Mouse (Mus musculus) embryonic facial prominence, embryonic 10.5 days (tissue): ENCODE data around the gene Adam15. TPM values are rescaled to one million over a fixed set of nuclear protein-coding genes. Genes with fewer than 3 reads are reported as not detected.

ENCODE experiments used
- DNase-seq: peaks from one replicate; pipeline ENCODE4 v3.0.0-alpha.2; 2017; ENCODE audit warnings: low spot score
- H3K27ac ChIP-seq: fragments of 300-500 bp; sonication (generic); replicated peaks from 2 replicates; pipeline ENCODE4 v1.5.1; 2016; ENCODE audit warnings: mild to moderate bottlenecking
- H3K27me3 ChIP-seq: fragments of 300-500 bp; sonication (generic); replicated peaks from 2 replicates; pipeline ENCODE4 v1.6.1; 2016; ENCODE audit warnings: low read depth, mild to moderate bottlenecking; ENCODE audit not compliant: poor library complexity, severe bottlenecking
- H3K36me3 ChIP-seq: fragments of 300-500 bp; sonication (generic); replicated peaks from 2 replicates; pipeline ENCODE4 v1.6.1; 2016; ENCODE audit warnings: mild to moderate bottlenecking, moderate library complexity
- H3K4me1 ChIP-seq: fragments of 300-500 bp; sonication (generic); 2 replicates; pipeline ENCODE4 v1.6.1; 2016
- H3K4me3 ChIP-seq: fragments of 300-500 bp; sonication (generic); 2 replicates; pipeline ENCODE4 v1.5.1; 2016; ENCODE audit warnings: mild to moderate bottlenecking, moderate library complexity
- H3K9me3 ChIP-seq: fragments of 300-500 bp; sonication (generic); 2 replicates; pipeline ENCODE4 v1.6.1; 2016; ENCODE audit warnings: mild to moderate bottlenecking
- WGBS: fragments of 180-500 bp; shearing (Covaris S2); methylation state at CpG from one replicate; pipeline ENCODE4 v1.1.7; 2016; 5-methylcytosine and 5-hydroxymethylcytosine counted together
- polyA plus RNA-seq: library from polyadenylated mRNA; unstranded; fragments of >200 nt; fragmentation: Nextera tagmentation; extraction: Ambion mirVana; gene quantifications from 2 replicates; pipeline ENCODE4 v1.2.1, GENCODE M21; 2016

Gene Adam15
- polyA plus RNA-seq, 1 experiment from 2014 or later, result 34.2 TPM

- H3K27me3 ChIP-seq, result 0 out of 2 replicates have a peak, but pooled peaks cover 15% of the 10 kb centered on the region
- no peak within 1 kb of the TSS for H3K27ac ChIP-seq
- H3K36me3 ChIP-seq, result no peaks in the 10 kb centered on the region
- H3K4me1 ChIP-seq, result peaks cover 5% of the 10 kb centered on the region; the same call in 1 of the 2 replicates
- no peak for DNase-seq
- no peaks in the 10 kb centered on the region for H3K9me3 ChIP-seq
- H3K4me3 ChIP-seq, result no peak within 1 kb of the TSS
- WGBS, result 86% methylated on average over 7 of the region's 7 CpGs
These were observed 11.9 kb upstream of the Adam15 start, which contains the start of gene Dcst2 for GRCm38 (mm10) chr3:89361675-89362074. Gene Dcst2, plus strand, starts transcription at chr3:89361975.

GRCm38 (mm10) chr3:89360237-89360636 lies 10.4 kb upstream of the Adam15 start:
- no peaks in the 10 kb centered on the region for H3K36me3 ChIP-seq
- no peaks in the 10 kb centered on the region for H3K9me3 ChIP-seq
- H3K27me3 ChIP-seq, result peaks cover 14% of the 10 kb centered on the region; the same call in 1 of the 2 replicates
- no peak for DNase-seq
- 78% methylated on average over 3 of the region's 3 CpGs for WGBS
- no peak overlapping the region for H3K4me3 ChIP-seq
- no peak overlapping the region for H3K27ac ChIP-seq
- peaks cover 2% of the 10 kb centered on the region; the same call in 1 of the 2 replicates for H3K4me1 ChIP-seq

DNA sequence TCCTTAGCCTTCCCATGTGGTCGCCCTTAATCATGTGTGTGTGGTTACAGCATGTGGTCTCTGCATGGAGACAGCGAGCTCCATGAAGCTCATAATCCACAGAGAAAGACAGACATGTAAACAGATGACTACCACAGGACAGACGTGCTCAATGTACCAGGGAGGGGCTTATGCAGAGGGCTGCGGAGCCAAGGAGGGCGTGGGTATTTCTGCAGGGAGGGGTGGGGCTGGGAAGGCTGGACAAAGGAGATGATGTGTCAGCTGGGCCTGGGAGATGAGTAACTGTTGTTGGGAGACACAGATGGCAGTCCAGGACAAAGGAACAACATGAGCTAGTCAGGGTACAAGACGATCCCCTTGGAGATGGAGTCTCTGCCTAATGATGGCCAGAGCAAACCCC lies 9.8 kb upstream of the Adam15 start:
- H3K27me3 ChIP-seq, result peaks cover 13% of the 10 kb centered on the region; the same call in 1 of the 2 replicates
- WGBS, result 76% methylated on average over 6 of the region's 6 CpGs
- no peak overlapping the region for H3K4me3 ChIP-seq
- H3K27ac ChIP-seq, result no peak overlapping the region
- no peaks in the 10 kb centered on the region for H3K36me3 ChIP-seq
- DNase-seq, result no peak
- H3K4me1 ChIP-seq, result peaks cover 6% of the 10 kb centered on the region
- H3K9me3 ChIP-seq, result no peaks in the 10 kb centered on the region

- Histone ChIP-seq H3K27ac (no peak overlapping the region), H3K27me3 (peaks cover 44% of the 10 kb centered on the region), H3K9me3 (no peaks in the 10 kb centered on the region), H3K36me3 (no peaks in the 10 kb centered on the region), H3K4me3 (no peak overlapping the region), H3K4me1 (peaks cover 20% of the 10 kb centered on the region)
- 73% methylated on average over 9 of the region's 9 CpGs for WGBS
- DNase-seq, result no peak
These were observed 6.2 kb upstream of the Adam15 start for GRCm38 (mm10) chr3:89356029-89356428.

DNA sequence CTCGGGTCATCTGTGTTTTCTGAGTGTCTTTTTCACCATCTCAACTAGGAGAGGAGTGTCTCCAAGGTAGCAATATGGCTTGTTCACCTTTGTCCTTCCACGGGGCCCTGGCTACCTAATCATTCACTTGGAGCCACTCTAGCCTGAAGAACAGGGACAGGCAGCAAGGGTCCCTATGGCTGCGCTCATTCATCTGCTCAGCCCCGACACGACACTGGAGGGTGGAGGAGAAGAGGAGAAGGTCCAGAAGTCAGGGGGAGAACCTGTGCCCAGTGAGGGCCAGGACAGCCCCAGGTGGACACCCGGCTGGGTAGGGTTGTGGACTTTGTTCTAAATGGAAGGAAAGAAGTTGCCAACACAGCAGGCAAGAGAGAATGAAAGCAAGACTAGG lies 5.7 kb upstream of the Adam15 start:
- peaks cover 50% of the 10 kb centered on the region for H3K27me3 ChIP-seq
- DNase-seq, result no peak
- peaks cover 23% of the 10 kb centered on the region for H3K4me1 ChIP-seq
- WGBS, result 85% methylated on average over 6 of the region's 6 CpGs
- no peaks in the 10 kb centered on the region for H3K9me3 ChIP-seq
- H3K4me3 ChIP-seq, result no peak overlapping the region
- no peak overlapping the region for H3K27ac ChIP-seq
- H3K36me3 ChIP-seq, result no peaks in the 10 kb centered on the region

DNA sequence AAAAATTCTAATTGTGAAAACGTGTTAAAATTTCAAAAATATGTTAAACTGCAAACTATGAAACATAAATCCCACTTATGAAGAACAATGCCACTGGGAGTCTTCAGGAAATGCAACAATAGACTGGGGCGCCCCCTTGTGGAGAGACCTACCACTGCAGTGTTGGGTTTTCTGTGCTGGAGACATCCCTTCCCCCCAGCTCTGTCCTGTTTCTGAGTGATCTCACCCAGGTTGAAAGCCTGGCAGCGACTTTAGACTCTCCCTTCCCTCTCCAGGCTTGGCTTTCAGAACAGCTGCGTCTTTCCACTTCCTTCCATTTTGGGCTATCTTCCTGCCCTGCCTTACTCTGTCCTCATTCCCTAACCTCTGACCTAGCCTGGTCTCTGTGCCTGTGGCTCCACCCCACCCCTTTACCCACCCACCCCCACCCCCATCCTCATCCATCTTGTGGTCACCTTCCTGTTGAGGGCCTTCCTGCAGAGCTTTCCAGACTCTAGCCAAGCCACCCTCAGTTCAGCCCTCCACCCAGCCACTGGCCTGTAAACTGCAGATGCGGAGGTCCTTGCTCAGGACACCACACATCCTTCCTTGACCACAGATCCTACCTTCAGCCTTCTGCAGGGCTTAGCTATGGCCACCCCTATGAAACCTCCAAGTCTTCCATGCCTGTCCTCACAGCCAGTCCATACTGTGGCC lies 5.2 kb upstream of the Adam15 start:
- DNase-seq, result peak; percentile 87
- Histone ChIP-seq H3K9me3 (no peaks in the 10 kb centered on the region), H3K36me3 (no peaks in the 10 kb centered on the region), H3K4me3 (no peak overlapping the region), H3K4me1 (peaks cover 28% of the 10 kb centered on the region), H3K27ac (no peak overlapping the region), H3K27me3 (peaks cover 55% of the 10 kb centered on the region)
- 18% methylated on average over 5 of the region's 5 CpGs for WGBS

DNA sequence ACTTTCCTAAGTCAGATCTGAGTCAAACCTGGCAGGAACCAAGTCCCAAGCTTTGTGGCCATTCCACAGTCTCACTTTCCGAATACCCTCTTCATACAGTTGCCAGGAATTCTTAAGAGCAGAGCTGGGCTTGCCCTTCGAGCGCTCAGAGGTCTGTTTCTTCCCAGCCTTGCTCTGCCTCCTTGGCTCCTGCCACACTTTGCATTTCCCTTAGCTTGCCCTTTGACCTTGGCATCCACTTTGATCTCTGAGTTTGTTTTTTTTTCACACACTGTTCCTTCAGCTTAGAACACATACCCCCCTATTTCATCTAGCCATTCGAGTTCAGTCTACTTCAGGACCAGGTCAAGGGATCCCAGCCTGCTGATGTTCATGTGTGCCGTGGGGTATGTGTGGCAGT lies 1.5 kb upstream of the Adam15 start:
- 46% methylated on average over 5 of the region's 5 CpGs for WGBS
- peaks cover 8% of the 10 kb centered on the region for H3K36me3 ChIP-seq
- no peak for DNase-seq
- H3K27ac ChIP-seq, result no peak overlapping the region
- H3K27me3 ChIP-seq, result peaks cover 83% of the 10 kb centered on the region
- no peaks in the 10 kb centered on the region for H3K9me3 ChIP-seq
- no peak overlapping the region for H3K4me3 ChIP-seq
- peaks cover 51% of the 10 kb centered on the region for H3K4me1 ChIP-seq

DNA sequence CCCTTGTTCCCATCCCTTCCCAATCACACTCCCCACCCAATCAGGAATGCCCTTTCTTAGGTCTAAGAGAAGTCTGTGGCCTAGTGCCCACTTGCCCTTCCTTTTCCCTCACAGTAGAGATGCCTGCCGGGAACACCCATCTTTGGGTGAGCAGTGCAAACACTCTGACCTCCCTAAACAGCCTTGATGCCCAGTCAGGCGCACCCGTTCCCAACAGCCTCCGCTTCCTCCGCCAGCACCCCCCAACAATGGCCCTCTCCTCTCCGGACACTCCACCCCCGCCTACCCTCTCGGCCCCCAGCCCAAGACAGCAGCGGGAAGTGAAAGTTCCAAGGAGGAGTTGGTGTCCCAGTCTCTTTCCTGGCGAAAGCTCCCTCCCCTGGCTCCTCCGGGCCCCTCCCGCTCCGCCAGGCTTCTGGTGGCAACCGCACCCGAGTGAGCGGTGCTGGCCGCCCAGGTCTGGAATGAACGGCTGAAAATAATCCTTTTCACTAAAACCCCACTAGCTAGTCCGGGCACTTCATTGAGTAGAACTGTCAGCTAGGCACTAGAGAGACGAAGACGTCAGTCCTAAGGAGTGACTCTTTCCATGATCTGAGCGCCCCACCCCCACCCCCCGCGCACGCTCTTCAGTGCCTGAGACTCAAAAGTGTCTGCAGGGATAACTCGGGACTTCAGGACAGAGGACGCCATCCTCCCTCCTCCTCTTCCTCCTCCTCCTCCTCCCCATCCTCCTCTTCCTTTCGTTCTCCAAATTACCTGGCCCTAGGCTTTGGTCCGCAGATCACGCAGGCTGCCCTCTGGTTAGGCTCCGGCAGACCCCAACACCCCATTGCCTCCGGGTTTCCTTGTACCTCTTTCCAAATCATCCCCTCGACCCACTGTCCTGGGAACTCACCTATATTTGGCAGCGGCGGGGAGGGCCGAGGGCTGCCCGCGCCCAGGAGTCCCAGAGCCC lies 606 bp downstream of the Adam15 start:
- peak overlapping the region; percentile 77 for H3K27ac ChIP-seq
- peaks cover 28% of the 10 kb centered on the region for H3K36me3 ChIP-seq
- peak; percentile 46 for DNase-seq
- peaks cover 46% of the 10 kb centered on the region for H3K4me1 ChIP-seq
- WGBS, result under 1% methylated on average over 38 of the region's 38 CpGs
- no peaks in the 10 kb centered on the region for H3K9me3 ChIP-seq
- peak overlapping the region; percentile 77 for H3K4me3 ChIP-seq
- H3K27me3 ChIP-seq, result peaks cover 77% of the 10 kb centered on the region

- Histone ChIP-seq H3K4me1 (peaks cover 46% of the 10 kb centered on the region), H3K4me3 (no peak overlapping the region), H3K9me3 (no peaks in the 10 kb centered on the region), H3K27ac (no peak overlapping the region; the same call in 1 of the 2 replicates), H3K27me3 (peaks cover 64% of the 10 kb centered on the region), H3K36me3 (peaks cover 41% of the 10 kb centered on the region)
- DNase-seq, result no peak
- WGBS, result 47% methylated on average over 1 of the region's 1 CpGs
These were observed 1.9 kb downstream of the Adam15 start for GRCm38 (mm10) chr3:89347916-89348315.

GRCm38 (mm10) chr3:89346815-89347540 lies 2.8 kb downstream of the Adam15 start:
- H3K27ac ChIP-seq, result no peak overlapping the region
- peaks cover 56% of the 10 kb centered on the region for H3K27me3 ChIP-seq
- no peak for DNase-seq
- H3K36me3 ChIP-seq, result peaks cover 50% of the 10 kb centered on the region
- peaks cover 38% of the 10 kb centered on the region for H3K4me1 ChIP-seq
- H3K9me3 ChIP-seq, result no peaks in the 10 kb centered on the region
- WGBS, result 78% methylated on average over 10 of the region's 10 CpGs
- no peak overlapping the region for H3K4me3 ChIP-seq

- Histone ChIP-seq H3K27ac (no peak overlapping the region), H3K27me3 (peaks cover 21% of the 10 kb centered on the region), H3K4me3 (no peak overlapping the region), H3K4me1 (peaks cover 36% of the 10 kb centered on the region), H3K9me3 (no peaks in the 10 kb centered on the region), H3K36me3 (peaks cover 56% of the 10 kb centered on the region)
- no peak for DNase-seq
- WGBS, result 85% methylated on average over 7 of the region's 7 CpGs
These were observed 6.5 kb downstream of the Adam15 start for GRCm38 (mm10) chr3:89343279-89343678.

DNA sequence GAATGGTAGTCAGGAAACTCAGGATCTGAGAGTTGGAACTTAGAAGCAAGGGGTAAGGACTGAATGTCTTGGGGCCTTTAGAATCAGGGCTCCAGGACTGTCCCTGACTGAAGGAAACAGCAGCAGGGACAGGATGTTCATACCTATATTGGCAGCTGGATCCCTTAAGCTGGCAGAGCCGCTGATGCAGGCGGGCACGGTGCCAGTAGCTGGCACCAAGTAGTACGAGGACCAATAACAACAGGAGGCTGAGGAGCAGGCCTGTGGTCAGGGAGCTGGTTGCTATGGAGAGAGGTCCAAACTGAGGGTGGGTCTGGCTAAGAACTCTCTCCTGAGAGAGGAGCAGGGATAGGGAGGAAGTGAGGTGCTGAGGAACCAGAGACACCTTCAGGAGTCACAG lies 8.0 kb downstream of the Adam15 start:
- Histone ChIP-seq H3K36me3 (peaks cover 50% of the 10 kb centered on the region), H3K4me1 (peaks cover 37% of the 10 kb centered on the region), H3K4me3 (no peak overlapping the region), H3K27ac (no peak overlapping the region), H3K9me3 (no peaks in the 10 kb centered on the region), H3K27me3 (peaks cover 6% of the 10 kb centered on the region)
- WGBS, result 92% methylated on average over 4 of the region's 4 CpGs
- no peak for DNase-seq
